Mouse (Mus musculus): ENCODE data around the gene Dennd5b. TPM values are rescaled to one million over a fixed set of nuclear protein-coding genes. Genes with fewer than 3 reads are reported as not detected.
"Not testable (repeated sequence)": the region's sequence is repeated elsewhere in the genome, so short reads cannot be mapped to it uniquely, and the experiment has no call there.

The Dennd5b gene
- total RNA-seq (2021): 16.3 and 20.1 TPM in 2 replicates
- long read RNA-seq, experiment 1, partial matches to known transcripts: 1 of 3 reads
- long read RNA-seq, experiment 1, other reads (novel, unspliced or antisense): 2 of 3 reads
- long read RNA-seq, experiment 2, partial matches to known transcripts: 0 of 6 reads
- long read RNA-seq, experiment 2, other reads (novel, unspliced or antisense): 6 of 6 reads

DNA sequence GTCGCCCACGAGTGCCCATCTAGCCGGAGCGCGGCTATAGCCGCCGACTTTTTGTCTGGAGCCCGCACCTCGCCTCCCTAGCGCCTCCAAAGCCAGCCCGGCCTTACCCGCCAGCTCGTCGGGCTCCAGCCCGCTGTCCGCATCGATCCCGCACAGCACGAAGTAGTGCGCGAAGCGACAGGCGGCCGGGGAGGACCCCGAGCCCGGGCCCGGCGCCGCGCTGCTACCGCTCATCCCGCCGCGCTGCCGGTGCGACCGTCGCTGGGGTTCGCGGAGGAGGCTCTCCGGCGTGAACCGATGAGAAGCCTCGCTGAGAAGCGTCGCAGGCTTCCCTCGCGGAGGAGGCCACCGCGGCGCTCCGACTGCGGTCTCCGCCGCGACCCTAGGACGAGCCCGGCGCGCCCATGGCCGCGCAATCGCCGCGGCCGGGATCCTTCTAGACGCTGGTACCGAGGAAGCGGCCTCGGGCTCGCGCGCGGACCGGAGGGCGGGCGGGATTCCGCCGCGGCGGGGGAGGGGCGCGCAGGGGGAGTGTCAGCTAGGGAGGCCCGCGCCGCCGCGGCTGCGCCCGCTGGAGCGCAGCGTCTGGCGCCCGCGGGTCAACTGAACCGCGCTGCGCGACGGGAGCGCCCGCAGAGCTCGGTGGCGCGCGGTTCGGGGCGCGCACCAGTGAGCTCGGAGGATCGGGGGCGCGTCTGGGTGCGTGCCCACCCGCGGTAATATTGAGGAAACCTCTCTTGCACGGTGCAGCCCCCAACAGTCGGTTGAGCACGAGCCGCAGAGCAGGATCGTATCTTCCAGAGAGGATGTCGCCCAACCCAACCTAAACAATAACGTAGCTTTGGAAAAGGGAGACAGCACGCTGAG is at the start of gene Dennd5b:
Gene Dennd5b, minus strand, starts transcription at position 605 of the 867 bp plus-strand sequence.
- peak; percentile 92 for DNase-seq

DNA sequence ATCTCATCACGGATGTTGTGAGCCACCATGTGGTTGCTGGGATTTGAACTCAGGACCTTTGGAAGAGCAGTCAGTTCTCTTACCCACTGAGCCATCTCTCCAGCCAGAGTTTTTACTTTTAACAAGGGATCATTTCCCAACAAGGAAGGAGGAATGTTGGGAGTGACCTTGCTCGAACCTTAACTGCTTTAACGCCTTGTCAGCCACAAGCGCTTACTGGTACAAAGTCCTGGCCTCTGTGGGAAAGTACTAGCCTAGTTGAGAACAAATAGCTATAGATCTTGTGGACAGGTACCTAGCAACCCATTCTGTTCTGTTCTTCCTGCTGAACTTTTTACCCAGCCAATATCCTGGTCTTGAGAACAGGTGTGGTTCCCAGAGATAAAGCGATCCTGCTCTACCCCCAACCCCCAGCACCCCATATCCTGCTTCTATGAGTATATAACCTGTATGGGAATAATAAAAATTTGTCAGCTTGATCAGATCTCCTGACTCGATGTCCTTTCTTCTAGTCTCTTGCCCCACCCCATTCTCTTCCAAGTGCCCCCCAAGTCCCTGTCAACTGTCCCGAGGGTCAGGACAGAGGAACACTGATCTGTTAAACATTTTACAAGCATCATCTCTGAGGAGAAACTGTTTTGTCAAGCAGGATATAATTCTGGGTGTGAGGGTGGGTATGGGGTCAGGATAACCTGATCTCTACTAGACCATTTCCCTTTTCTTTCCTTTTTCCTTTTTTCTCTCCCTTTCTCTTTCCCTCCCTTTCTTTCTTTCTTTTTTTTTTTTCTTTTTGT is 47.2 kb upstream of the Dennd5b start:
- DNase-seq: peak; percentile 21

GRCm38 (mm10) chr6:149145143-149145542 is 43.7 kb upstream of the Dennd5b start:
- no peak for DNase-seq

- DNase-seq: peak; percentile 93
These were observed 40.1 kb upstream of the Dennd5b start for GRCm38 (mm10) chr6:149141393-149142173.

GRCm38 (mm10) chr6:149139471-149139870 is 38.0 kb upstream of the Dennd5b start, which contains the start of gene Etfbkmt:
Etfbkmt (plus strand) TSS chr6:149139849.
- no peak for DNase-seq

GRCm38 (mm10) chr6:149139011-149139410 is 37.5 kb upstream of the Dennd5b start:
- no peak for DNase-seq

GRCm38 (mm10) chr6:149137936-149138335 is 36.5 kb upstream of the Dennd5b start:
- DNase-seq: no peak

- DNase-seq: no peak
These were observed 34.2 kb upstream of the Dennd5b start for GRCm38 (mm10) chr6:149135631-149136030.

GRCm38 (mm10) chr6:149134391-149135150 is 33.1 kb upstream of the Dennd5b start:
- no peak for DNase-seq

DNA sequence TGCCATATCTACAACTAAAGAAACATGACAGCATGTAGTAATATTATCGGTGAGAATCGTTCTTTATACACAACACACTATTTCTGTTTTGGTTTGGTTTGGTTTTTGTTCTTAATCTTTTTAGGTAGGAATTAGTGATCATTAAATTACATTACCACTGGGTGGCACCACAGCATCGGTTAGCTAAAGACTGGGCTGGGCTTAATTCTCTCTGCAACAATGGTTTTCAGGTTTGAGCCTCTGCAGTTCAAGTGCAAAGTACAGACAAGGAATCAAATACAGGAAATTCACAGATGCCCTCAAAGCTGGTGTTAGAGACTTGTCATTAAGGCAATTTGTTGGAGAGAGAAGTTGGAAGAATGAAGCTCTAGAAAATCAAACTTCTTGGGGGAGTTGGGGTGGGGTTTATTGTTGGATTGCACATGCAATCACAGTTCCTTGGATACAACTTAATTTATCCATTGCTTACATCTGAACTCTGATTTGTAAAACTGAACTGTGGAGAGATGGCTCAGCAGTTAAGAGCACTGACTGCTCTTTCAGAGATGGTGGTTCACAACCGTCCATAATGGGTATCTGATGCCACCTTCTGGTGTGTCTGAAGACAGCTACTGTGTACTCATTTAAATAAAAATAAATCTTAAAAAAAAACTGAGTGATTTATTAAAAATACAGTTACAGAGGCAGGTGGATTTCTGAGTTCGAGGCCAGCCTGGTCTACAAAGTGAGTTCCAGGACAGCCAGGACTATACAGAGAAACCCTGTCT is 31.0 kb upstream of the Dennd5b start:
- DNase-seq: peak; percentile 61

GRCm38 (mm10) chr6:149131111-149131510 is 29.6 kb upstream of the Dennd5b start:
- DNase-seq: no peak

DNA sequence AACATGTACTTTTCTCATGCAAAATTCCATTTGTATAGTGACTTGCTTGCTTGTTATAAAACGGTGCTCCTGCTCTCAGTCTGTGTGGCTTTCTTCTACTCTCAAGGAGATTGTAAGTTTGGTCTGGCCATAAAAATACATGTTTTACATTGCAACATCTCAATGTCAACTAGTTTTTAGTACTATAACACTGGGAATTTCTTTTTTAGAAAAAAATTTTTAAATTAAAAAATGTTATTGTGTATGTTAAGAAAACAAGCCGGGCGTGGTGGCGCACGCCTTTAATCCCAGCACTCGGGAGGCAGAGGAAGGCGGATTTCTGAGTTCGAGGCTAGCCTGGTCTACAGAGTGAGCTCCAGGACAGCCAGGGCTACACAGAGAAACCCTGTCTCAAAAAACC is 28.4 kb upstream of the Dennd5b start, which contains the start of gene Gm10203:
Gene Gm10203, plus strand, starts transcription at position 301 of the 400 bp plus-strand sequence.
- not testable (repeated sequence) for DNase-seq

DNA sequence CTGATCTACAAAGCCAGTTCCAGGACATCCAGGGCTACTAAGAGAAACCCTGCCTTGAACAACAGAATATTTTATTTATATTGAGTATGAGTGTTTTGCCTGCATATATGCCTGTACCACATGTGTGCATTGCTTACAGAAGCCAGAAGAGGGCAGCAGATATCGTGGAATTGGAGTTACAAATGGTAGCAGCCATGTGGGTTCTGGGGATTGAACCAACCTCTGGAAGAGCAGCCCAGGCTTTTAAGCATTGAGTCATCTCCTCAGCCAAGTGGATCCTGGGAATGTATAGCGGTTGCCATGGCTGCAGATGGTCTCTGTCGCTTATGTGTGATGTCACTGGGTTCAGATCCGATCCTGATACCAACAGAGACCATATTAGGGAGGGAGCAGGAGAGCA is 25.2 kb upstream of the Dennd5b start:
- DNase-seq: peak; percentile 65

- no peak for DNase-seq
These were observed 21.6 kb upstream of the Dennd5b start for GRCm38 (mm10) chr6:149123042-149123441.

GRCm38 (mm10) chr6:149119853-149120252 is 18.4 kb upstream of the Dennd5b start:
- peak; percentile 73 for DNase-seq

GRCm38 (mm10) chr6:149118935-149119334 is 17.5 kb upstream of the Dennd5b start:
- DNase-seq: peak; percentile 59

DNA sequence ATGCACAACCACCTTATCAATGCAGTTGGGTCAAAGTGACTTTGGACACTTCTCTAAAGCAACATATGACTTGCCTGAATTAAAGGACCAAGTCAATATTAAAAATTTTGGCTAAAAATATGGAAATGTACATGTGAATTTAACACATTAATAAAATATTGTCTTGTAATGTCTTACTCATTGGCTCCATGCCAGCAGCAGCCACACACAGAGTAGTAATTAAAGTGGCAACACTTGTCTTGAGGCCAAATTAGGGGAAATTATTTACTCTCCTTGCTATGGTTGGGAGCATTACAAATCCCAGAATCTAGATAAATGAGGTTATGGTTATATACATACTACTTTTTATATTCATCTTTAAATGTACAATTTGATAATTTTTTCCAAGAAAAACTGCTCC is 15.5 kb upstream of the Dennd5b start:
- no peak for DNase-seq

DNA sequence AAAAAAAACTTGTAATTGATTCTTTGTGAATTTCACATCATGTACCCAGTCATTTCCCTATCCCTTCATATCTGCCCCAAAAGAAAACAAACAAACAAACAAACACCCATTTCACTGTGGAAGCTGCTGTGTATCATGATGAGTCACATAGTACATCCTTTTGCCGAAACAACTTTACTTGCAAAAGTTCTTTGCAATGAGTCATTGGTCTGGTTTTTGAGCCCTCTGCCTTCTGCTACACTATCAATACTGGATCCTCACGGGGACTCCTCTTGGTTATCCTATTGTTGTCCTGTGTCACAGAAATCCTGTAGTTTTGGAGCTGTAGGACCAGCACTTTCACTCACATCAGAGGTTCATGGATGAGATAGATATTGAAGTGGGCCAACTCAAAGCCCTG is 7.4 kb upstream of the Dennd5b start:
- DNase-seq: no peak

DNA sequence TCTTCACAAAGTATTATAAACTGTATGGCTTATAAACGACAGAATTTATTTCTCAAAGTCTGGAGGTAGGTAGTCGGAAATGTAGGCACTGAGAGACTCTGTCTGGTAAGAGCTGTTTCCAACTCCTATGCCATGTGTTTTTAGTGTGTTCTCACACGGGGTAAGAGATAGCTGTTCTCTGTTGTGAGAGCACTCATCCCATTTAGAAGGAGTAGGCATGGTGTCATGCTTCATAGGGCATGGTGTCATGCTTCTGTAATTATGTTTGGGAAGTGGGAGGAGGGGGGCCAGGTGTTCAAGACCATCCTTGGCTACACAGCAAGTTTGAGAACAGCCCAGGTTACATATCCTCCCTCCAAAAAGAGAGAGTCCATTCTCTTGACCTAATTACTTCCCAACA is 6.1 kb upstream of the Dennd5b start:
- no peak for DNase-seq

GRCm38 (mm10) chr6:149103451-149103850 is 2.0 kb upstream of the Dennd5b start:
- DNase-seq: no peak
